Mouse (Mus musculus) layer of hippocampus, postnatal 10 days (tissue): ENCODE data around the gene Arl6ip5. TPM values are rescaled to one million over a fixed set of nuclear protein-coding genes. Genes with fewer than 3 reads are reported as not detected.

Source experiments
- DNase-seq, 2 experiments: peaks; one replicate each; pipeline ENCODE4 v3.0.0; 2021; ENCODE audit warnings: low spot score in 2 of 2
- long read RNA-seq: library from polyadenylated mRNA; stranded (forward); transcript quantifications from one replicate; pipeline ENCODE4 v2.0.0, GENCODE M21; 2023
- total RNA-seq, 2 experiments: library from RNA; stranded (reverse); gene quantifications; 2 replicates each; pipeline ENCODE4 v1.2.3; 2021

Gene Arl6ip5
- 100 to 1,000 TPM; 128 to 152 TPM for total RNA-seq
- long read RNA-seq, transcript Arl6ip5-201 (3 exons, 1,442 nt) = major isoform, 97 of 100 reads
- long read RNA-seq, partial matches to known transcripts = 3 of 100 reads
- long read RNA-seq, other reads (novel, unspliced or antisense) = 0 of 100 reads

- peak; percentile 79 to 87 for DNase-seq
Measured at GRCm38 (mm10) chr6:97210191-97210961, at the start of gene Arl6ip5. Gene Arl6ip5 (plus strand): TSS chr6:97210689.

GRCm38 (mm10) chr6:97175716-97176115 is 34.8 kb upstream of the Arl6ip5 start:
- DNase-seq = peak in 1 of 2 experiments; percentile 17

- peak; percentile 90 to 96 for DNase-seq
Measured at GRCm38 (mm10) chr6:97178491-97179366, 31.8 kb upstream of the Arl6ip5 start, which contains the start of gene Tmf1. Gene Tmf1 (minus strand): TSS chr6:97179122.

- no peak for DNase-seq
Measured at GRCm38 (mm10) chr6:97179367-97179828, 31.1 kb upstream of the Arl6ip5 start.

- no peak for DNase-seq
Measured at GRCm38 (mm10) chr6:97200437-97200836, 10.1 kb upstream of the Arl6ip5 start.

- DNase-seq = no peak
Measured at GRCm38 (mm10) chr6:97202477-97202876, 8.0 kb upstream of the Arl6ip5 start.

- no peak for DNase-seq
Measured at GRCm38 (mm10) chr6:97204252-97204869, 6.1 kb upstream of the Arl6ip5 start.

GRCm38 (mm10) chr6:97204952-97205351 is 5.5 kb upstream of the Arl6ip5 start:
- peak in 1 of 2 experiments; percentile 49 for DNase-seq

GRCm38 (mm10) chr6:97205439-97205885 is 5.0 kb upstream of the Arl6ip5 start, which contains the start of gene Uba3:
Gene Uba3 (minus strand): TSS chr6:97205647.
- DNase-seq = peak; percentile 98

- DNase-seq = no peak
Measured at GRCm38 (mm10) chr6:97207085-97207484, 3.4 kb upstream of the Arl6ip5 start.

GRCm38 (mm10) chr6:97208406-97208805 is 2.1 kb upstream of the Arl6ip5 start:
- DNase-seq = no peak

- no peak for DNase-seq
Measured at GRCm38 (mm10) chr6:97209201-97209600, 1.3 kb upstream of the Arl6ip5 start.

- no peak for DNase-seq
Measured at GRCm38 (mm10) chr6:97209751-97210150, 738 bp upstream of the Arl6ip5 start.

GRCm38 (mm10) chr6:97210962-97211601 is 593 bp downstream of the Arl6ip5 start:
- DNase-seq = no peak

GRCm38 (mm10) chr6:97211981-97212380 is 1.5 kb downstream of the Arl6ip5 start:
- DNase-seq = peak; percentile 36 to 38

- DNase-seq = no peak
Measured at GRCm38 (mm10) chr6:97216154-97216821, 5.8 kb downstream of the Arl6ip5 start.

- DNase-seq = no peak
Measured at GRCm38 (mm10) chr6:97220672-97221071, 10.2 kb downstream of the Arl6ip5 start.

- DNase-seq = peak in 1 of 2 experiments; percentile 28
Measured at GRCm38 (mm10) chr6:97221205-97222025, 10.9 kb downstream of the Arl6ip5 start.

- DNase-seq = no peak
Measured at GRCm38 (mm10) chr6:97222321-97222720, 11.8 kb downstream of the Arl6ip5 start.
